Comparison of ENCODE assay signal across 8 mouse cellular contexts in the genomic region with DNA sequence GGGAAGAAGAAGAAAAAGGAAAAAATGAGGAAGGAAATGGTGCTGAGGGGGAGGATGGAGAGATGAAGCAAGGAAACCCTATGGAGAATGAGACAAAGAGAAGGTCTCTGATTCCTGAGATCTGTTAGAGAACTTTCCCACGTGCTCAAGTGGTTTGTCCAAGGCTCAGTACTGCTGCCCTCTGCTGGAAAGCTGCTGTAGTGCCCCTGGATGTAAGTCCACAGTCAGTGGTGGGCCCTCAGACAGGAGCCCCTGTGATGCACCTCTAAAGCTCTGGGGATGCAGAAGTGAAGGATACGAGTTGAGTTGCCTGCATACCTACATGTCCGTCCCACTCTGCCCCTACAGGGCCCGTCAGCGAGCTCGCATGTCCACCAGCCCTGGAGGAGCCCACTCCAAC. TPM values are rescaled to one million over a fixed set of nuclear protein-coding genes. Genes with fewer than 3 reads are reported as not detected.
A peak's percentile ranks its signal among the peaks of the same experiment; 100 is the strongest.
DNase-seq lines count a peak whose midpoint lies in the region; ATAC-seq and TF ChIP-seq lines count a peak whose summit lies in the region.

No protein-coding gene starts in this region.

- TF ChIP-seq CTCF in heart, adult 2 months (IDR thresholded peaks at IDR 0.05), result peak; percentile 94

- H3K27me3 ChIP-seq in heart, adult 2 months (ENCODE audit: control insufficient read depth, insufficient read depth, low read length), result no peaks in the 10 kb centered on the region
- H3K27me3 ChIP-seq in heart, embryonic 11.5 days (ENCODE audit: control insufficient read depth, insufficient read depth, low read length), result no peaks in the 10 kb centered on the region
- H3K27me3 ChIP-seq in forebrain, embryonic 12.5 days, result no peaks in the 10 kb centered on the region
- H3K27me3 ChIP-seq in intestine, embryonic 15.5 days (replicated peaks), result no peaks in the 10 kb centered on the region
- no peaks in the 10 kb centered on the region for H3K27me3 ChIP-seq in limb, embryonic 11.5 days (ENCODE audit: control insufficient read depth, insufficient read depth, low read length)
- no peaks in the 10 kb centered on the region for H3K27me3 ChIP-seq in stomach, embryonic 14.5 days (ENCODE audit: control insufficient read depth, insufficient read depth, low read length)

- no peak overlapping the region for H3K4me3 ChIP-seq in heart, adult 2 months
- no peak overlapping the region for H3K4me3 ChIP-seq in heart, embryonic 11.5 days (ENCODE audit: low read depth, low read length)
- H3K4me3 ChIP-seq in forebrain, embryonic 12.5 days (replicated peaks), result no peak overlapping the region
- H3K4me3 ChIP-seq in intestine, embryonic 15.5 days (replicated peaks), result no peak overlapping the region
- no peak overlapping the region for H3K4me3 ChIP-seq in limb, embryonic 11.5 days (ENCODE audit: low read depth, low read length)
- H3K4me3 ChIP-seq in stomach, embryonic 14.5 days (ENCODE audit: low read depth, low read length), result no peak overlapping the region

- intact Hi-C loops in heart, adult 2 months (cut with DNase I), result no loop called here

- WGBS in heart, adult 2 months, result 40% methylated on average over 6 of the region's 6 CpGs
- 34% methylated on average over 6 of the region's 6 CpGs for WGBS in heart, embryonic 11.5 days (ENCODE audit: insufficient replicate concordance)
- WGBS in forebrain, embryonic 12.5 days, result 37% methylated on average over 6 of the region's 6 CpGs
- WGBS in intestine, embryonic 15.5 days, result 44% methylated on average over 6 of the region's 6 CpGs
- 34% methylated on average over 6 of the region's 6 CpGs for WGBS in limb, embryonic 11.5 days
- 41% methylated on average over 6 of the region's 6 CpGs for WGBS in stomach, embryonic 14.5 days

- no peak overlapping the region for H3K27ac ChIP-seq in heart, adult 2 months
- H3K27ac ChIP-seq in heart, embryonic 11.5 days (ENCODE audit: low read depth, low read length), result no peak overlapping the region
- H3K27ac ChIP-seq in forebrain, embryonic 12.5 days, result no peak overlapping the region
- no peak overlapping the region for H3K27ac ChIP-seq in intestine, embryonic 15.5 days
- H3K27ac ChIP-seq in limb, embryonic 11.5 days (replicated peaks; ENCODE audit: low read depth, low read length), result no peak overlapping the region
- H3K27ac ChIP-seq in stomach, embryonic 14.5 days (ENCODE audit: low read length), result no peak overlapping the region

- no peak for TF ChIP-seq POLR2A in heart, adult 2 months (IDR thresholded peaks at IDR 0.05; ENCODE audit: insufficient read depth, low read depth, low read length)

- no peaks in the 10 kb centered on the region for H3K9me3 ChIP-seq in heart, embryonic 11.5 days (replicated peaks; ENCODE audit: control insufficient read depth, low read length)
- no peaks in the 10 kb centered on the region for H3K9me3 ChIP-seq in forebrain, embryonic 12.5 days
- H3K9me3 ChIP-seq in intestine, embryonic 15.5 days, result no peaks in the 10 kb centered on the region
- no peaks in the 10 kb centered on the region for H3K9me3 ChIP-seq in limb, embryonic 11.5 days (ENCODE audit: control insufficient read depth, low read length)
- H3K9me3 ChIP-seq in stomach, embryonic 14.5 days (ENCODE audit: control insufficient read depth, low read depth, low read length), result no peaks in the 10 kb centered on the region

- no peaks in the 10 kb centered on the region for H3K36me3 ChIP-seq in heart, adult 2 months (ENCODE audit: control insufficient read depth, insufficient read depth, low read length)
- H3K36me3 ChIP-seq in heart, embryonic 11.5 days (ENCODE audit: control insufficient read depth, insufficient read depth, low read length), result no peaks in the 10 kb centered on the region
- no peaks in the 10 kb centered on the region for H3K36me3 ChIP-seq in forebrain, embryonic 12.5 days (replicated peaks)
- no peaks in the 10 kb centered on the region for H3K36me3 ChIP-seq in intestine, embryonic 15.5 days
- H3K36me3 ChIP-seq in limb, embryonic 11.5 days (ENCODE audit: control insufficient read depth, insufficient read depth, low read length), result no peaks in the 10 kb centered on the region
- H3K36me3 ChIP-seq in stomach, embryonic 14.5 days (ENCODE audit: control insufficient read depth, insufficient read depth, low read length), result no peaks in the 10 kb centered on the region

- ATAC-seq in heart, embryonic 11.5 days (replicated peaks; ENCODE audit: insufficient number of reproducible peaks, low FRiP score, low TSS enrichment), result no peak
- peak; percentile 11; the same call in 1 of the 2 replicates for ATAC-seq in forebrain, embryonic 12.5 days (ENCODE audit: low FRiP score)
- peak; percentile 58; the same call in 1 of the 2 replicates for ATAC-seq in intestine, embryonic 15.5 days
- 0 out of 2 replicates have a peak, but pooled peaks have one; percentile 33 for ATAC-seq in limb, embryonic 11.5 days (ENCODE audit: insufficient number of reproducible peaks, low FRiP score, low TSS enrichment, low read depth)
- peak; percentile 70 for ATAC-seq in monocyte, adult 5-6 weeks (replicated peaks; ENCODE audit: insufficient number of reproducible peaks, low FRiP score, low TSS enrichment, poor library complexity, severe bottlenecking)
- ATAC-seq in stomach, embryonic 14.5 days (ENCODE audit: insufficient number of reproducible peaks, insufficient read depth, low FRiP score, low read depth), result peak; percentile 34; the same call in 1 of the 2 replicates

- H3K4me1 ChIP-seq in heart, adult 2 months (ENCODE audit: control insufficient read depth, insufficient read depth, low read length), result peaks cover under 1% of the 10 kb centered on the region; the same call in 1 of the 2 replicates
- H3K4me1 ChIP-seq in heart, embryonic 11.5 days (ENCODE audit: control insufficient read depth, insufficient read depth, low read length), result peaks cover 1% of the 10 kb centered on the region; the same call in 1 of the 2 replicates
- peaks cover 1% of the 10 kb centered on the region for H3K4me1 ChIP-seq in forebrain, embryonic 12.5 days
- H3K4me1 ChIP-seq in intestine, embryonic 15.5 days (replicated peaks), result 0 out of 2 replicates have a peak, but pooled peaks cover 3% of the 10 kb centered on the region
- no peaks in the 10 kb centered on the region for H3K4me1 ChIP-seq in limb, embryonic 11.5 days (ENCODE audit: control insufficient read depth, insufficient read depth, low read length)
- H3K4me1 ChIP-seq in stomach, embryonic 14.5 days (ENCODE audit: control insufficient read depth, insufficient read depth, low read length), result no peaks in the 10 kb centered on the region

- H3K4me2 ChIP-seq in heart, embryonic 11.5 days, result no peak overlapping the region
- no peak overlapping the region for H3K4me2 ChIP-seq in forebrain, embryonic 12.5 days
- H3K4me2 ChIP-seq in intestine, embryonic 15.5 days (replicated peaks), result no peak overlapping the region
- no peak overlapping the region for H3K4me2 ChIP-seq in limb, embryonic 11.5 days (ENCODE audit: low read depth, severe bottlenecking)
- H3K4me2 ChIP-seq in stomach, embryonic 14.5 days (replicated peaks; ENCODE audit: low read depth, low read length), result no peak overlapping the region

- 0 out of 2 replicates have a peak, but pooled peaks have one; percentile 45 for TF ChIP-seq EP300 in heart, adult 2 months (IDR thresholded peaks at IDR 0.05; ENCODE audit: insufficient read depth, low read depth, low read length)

- H3K9ac ChIP-seq in heart, adult 2 months (ENCODE audit: low read depth, low read length), result no peak overlapping the region
- no peak overlapping the region for H3K9ac ChIP-seq in heart, embryonic 11.5 days (ENCODE audit: low read depth, low read length)
- no peak overlapping the region for H3K9ac ChIP-seq in forebrain, embryonic 12.5 days
- H3K9ac ChIP-seq in intestine, embryonic 15.5 days, result no peak overlapping the region
- H3K9ac ChIP-seq in limb, embryonic 11.5 days (ENCODE audit: low read length), result no peak overlapping the region
- H3K9ac ChIP-seq in stomach, embryonic 14.5 days (replicated peaks; ENCODE audit: low read depth, low read length), result no peak overlapping the region

- DNase-seq in heart, adult 2 months, result peak; percentile 49 to 74
- DNase-seq in adrenal gland, postnatal 10 days, result peak; percentile 82
- DNase-seq in limb, embryonic 11.5 days (ENCODE audit: low spot score), result peak; percentile 78

- no peaks in the 10 kb centered on the region for H3K79me2 ChIP-seq in heart, adult 2 months (replicated peaks; ENCODE audit: control insufficient read depth, insufficient read depth, low read length)

RNA-seq across cellular contexts. Expression of a gene that starts 5.5 kb away (rescaled TPM):
- total RNA-seq in heart, adult 2 months (2021), result 10 to 100 TPM; 18.7 to 20.4 TPM
- polyA plus RNA-seq in heart, adult 2 months (2012; rRNA removed), result 12.3 and 15.3 TPM in 2 replicates
- 5.3 and 6.2 TPM in 2 replicates for polyA plus RNA-seq in heart, embryonic 11.5 days (2014; fragmentation: Nextera tagmentation; extraction: Ambion mirVana)
- 10 to 100 TPM; 27.4 to 36.5 TPM for total RNA-seq in adrenal gland, postnatal 10 days (2021)
- polyA plus RNA-seq in forebrain, embryonic 12.5 days (2016; fragmentation: Nextera tagmentation; extraction: Ambion mirVana), result 13.4 and 14.2 TPM in 2 replicates
- polyA plus RNA-seq in intestine, embryonic 15.5 days (2015; fragmentation: Nextera tagmentation; extraction: Ambion mirVana), result 6.6 and 7.0 TPM in 2 replicates
- 8.2 TPM in 2 replicates for polyA plus RNA-seq in limb, embryonic 11.5 days (2014; fragmentation: Nextera tagmentation; extraction: Ambion mirVana)
- 44.8 to 134 TPM (median 53.5 TPM) in 3 replicates for total RNA-seq in monocyte, adult 5-6 weeks (2017)
- 9.6 and 13.2 TPM in 2 replicates for polyA plus RNA-seq in stomach, embryonic 14.5 days (2014; fragmentation: Nextera tagmentation; extraction: Ambion mirVana)

RNA-seq across cellular contexts. Expression of a gene that starts 34.1 kb away (rescaled TPM):
- total RNA-seq in heart, adult 2 months (2021), result under 1 TPM; 0.57 TPM
- polyA plus RNA-seq in heart, adult 2 months (2012; rRNA removed), result 0.41 and 0.53 TPM in 2 replicates
- polyA plus RNA-seq in heart, embryonic 11.5 days (2014; fragmentation: Nextera tagmentation; extraction: Ambion mirVana), result 0.10 TPM in 1 of 2 replicates, not detected in the other
- total RNA-seq in adrenal gland, postnatal 10 days (2021), result 1 to 10 TPM; 2.3 to 3.7 TPM
- polyA plus RNA-seq in forebrain, embryonic 12.5 days (2016; fragmentation: Nextera tagmentation; extraction: Ambion mirVana), result 0.06 TPM in 1 of 2 replicates, not detected in the other
- polyA plus RNA-seq in intestine, embryonic 15.5 days (2015; fragmentation: Nextera tagmentation; extraction: Ambion mirVana), result 0.19 and 0.21 TPM in 2 replicates
- not detected in 2 replicates for polyA plus RNA-seq in limb, embryonic 11.5 days (2014; fragmentation: Nextera tagmentation; extraction: Ambion mirVana)
- total RNA-seq in monocyte, adult 5-6 weeks (2017), result 62.9 to 119 TPM (median 81.1 TPM) in 3 replicates
- polyA plus RNA-seq in stomach, embryonic 14.5 days (2014; fragmentation: Nextera tagmentation; extraction: Ambion mirVana), result 0.27 and 0.39 TPM in 2 replicates
